Mouse (Mus musculus) liver, embryonic 15.5 days (tissue): ENCODE results near the gene Tm4sf5. TPM values are rescaled to one million over a fixed set of nuclear protein-coding genes. Genes with fewer than 3 reads are reported as not detected.
A peak's percentile ranks its signal among the peaks of the same experiment; 100 is the strongest.

ENCODE experiments used
- ATAC-seq: fragments of 200-750 bp; cut with Nextera tagmentation; 2 replicates; pipeline ENCODE4 v1.8.0; 2017; ENCODE audit warnings: moderate number of reproducible peaks, mild to moderate bottlenecking, moderate library complexity; ENCODE audit not compliant: insufficient read depth
- H3K27ac ChIP-seq: fragments of 300-500 bp; sonication (generic); replicated peaks from 2 replicates; pipeline ENCODE4 v1.5.1; 2015; ENCODE audit warnings: mild to moderate bottlenecking, inconsistent platforms
- H3K27me3 ChIP-seq: fragments of 300-500 bp; sonication (generic); 2 replicates; pipeline ENCODE4 v1.6.1; 2015; ENCODE audit warnings: mild to moderate bottlenecking, inconsistent platforms
- H3K36me3 ChIP-seq: fragments of 300-500 bp; sonication (generic); replicated peaks from 2 replicates; pipeline ENCODE4 v1.6.1; 2015; ENCODE audit warnings: moderate library complexity, mild to moderate bottlenecking, inconsistent platforms
- H3K4me1 ChIP-seq: fragments of 300-500 bp; sonication (generic); replicated peaks from 2 replicates; pipeline ENCODE4 v1.6.1; 2015; ENCODE audit warnings: inconsistent platforms
- H3K4me2 ChIP-seq: fragments of 300-500 bp; sonication (generic); 2 replicates; pipeline ENCODE4 v1.6.1; 2015; ENCODE audit warnings: moderate library complexity, mild to moderate bottlenecking, inconsistent platforms
- H3K4me3 ChIP-seq: fragments of 300-500 bp; sonication (generic); replicated peaks from 2 replicates; pipeline ENCODE4 v1.5.1; 2015; ENCODE audit warnings: mild to moderate bottlenecking, inconsistent platforms
- H3K9ac ChIP-seq: fragments of 300-500 bp; sonication (generic); 2 replicates; pipeline ENCODE4 v1.6.1; 2015; ENCODE audit warnings: moderate library complexity, mild to moderate bottlenecking, inconsistent platforms
- H3K9me3 ChIP-seq: fragments of 300-500 bp; sonication (generic); replicated peaks from 2 replicates; pipeline ENCODE4 v1.6.1; 2016; ENCODE audit warnings: inconsistent platforms
- WGBS: fragments of 180-500 bp; shearing (Covaris S2); methylation state at CpG from one replicate; pipeline ENCODE4 v1.1.7; 2015; ENCODE audit warnings: mixed read lengths; ENCODE audit not compliant: insufficient replicate concordance; 5-methylcytosine and 5-hydroxymethylcytosine counted together
- polyA plus RNA-seq: library from polyadenylated mRNA; unstranded; fragments of >200 nt; fragmentation: Nextera tagmentation; extraction: Ambion mirVana; gene quantifications from 2 replicates; pipeline ENCODE4 v1.2.1, GENCODE M21; 2015

Tm4sf5 gene
- polyA plus RNA-seq, 1 experiment from 2014 or later = 1.5 TPM

- Histone ChIP-seq H3K9ac (no peak overlapping the region), H3K4me1 (peaks cover 16% of the 10 kb centered on the region), H3K9me3 (no peaks in the 10 kb centered on the region), H3K4me3 (no peak overlapping the region), H3K27me3 (peaks cover 36% of the 10 kb centered on the region), H3K27ac (no peak overlapping the region), H3K4me2 (no peak overlapping the region), H3K36me3 (no peaks in the 10 kb centered on the region)
- ATAC-seq = no peak
- WGBS = 16% methylated on average over 19 of the region's 19 CpGs
Measured at GRCm38 (mm10) chr11:70509753-70510564, 4.9 kb downstream of the Tm4sf5 start.

GRCm38 (mm10) chr11:70511242-70511641 lies 6.2 kb downstream of the Tm4sf5 start:
- H3K4me2 ChIP-seq = no peak overlapping the region
- H3K9ac ChIP-seq = no peak overlapping the region
- 0 out of 2 replicates have a peak, but pooled peaks cover 6% of the 10 kb centered on the region for H3K4me1 ChIP-seq
- peaks cover 36% of the 10 kb centered on the region for H3K27me3 ChIP-seq
- no peak overlapping the region for H3K27ac ChIP-seq
- no peak for ATAC-seq
- no peaks in the 10 kb centered on the region for H3K9me3 ChIP-seq
- no peak overlapping the region for H3K4me3 ChIP-seq
- H3K36me3 ChIP-seq = no peaks in the 10 kb centered on the region
- WGBS = 45% methylated on average over 2 of the region's 2 CpGs

GRCm38 (mm10) chr11:70511825-70512224 lies 6.8 kb downstream of the Tm4sf5 start:
- ATAC-seq = no peak
- 0 out of 2 replicates have a peak, but pooled peaks cover 6% of the 10 kb centered on the region for H3K4me1 ChIP-seq
- H3K4me2 ChIP-seq = no peak overlapping the region
- H3K4me3 ChIP-seq = no peak overlapping the region
- 71% methylated on average over 7 of the region's 7 CpGs for WGBS
- peaks cover 36% of the 10 kb centered on the region for H3K27me3 ChIP-seq
- H3K36me3 ChIP-seq = no peaks in the 10 kb centered on the region
- no peaks in the 10 kb centered on the region for H3K9me3 ChIP-seq
- no peak overlapping the region for H3K27ac ChIP-seq
- no peak overlapping the region for H3K9ac ChIP-seq

- ATAC-seq = no peak
- Histone ChIP-seq H3K36me3 (no peaks in the 10 kb centered on the region), H3K4me1 (peaks cover 6% of the 10 kb centered on the region; the same call in 1 of the 2 replicates), H3K4me2 (no peak overlapping the region), H3K9me3 (no peaks in the 10 kb centered on the region), H3K9ac (no peak overlapping the region), H3K27ac (no peak overlapping the region), H3K4me3 (no peak overlapping the region), H3K27me3 (peaks cover 28% of the 10 kb centered on the region)
- 52% methylated on average over 7 of the region's 7 CpGs for WGBS
Measured at GRCm38 (mm10) chr11:70512709-70513342, 7.8 kb downstream of the Tm4sf5 start.

DNA sequence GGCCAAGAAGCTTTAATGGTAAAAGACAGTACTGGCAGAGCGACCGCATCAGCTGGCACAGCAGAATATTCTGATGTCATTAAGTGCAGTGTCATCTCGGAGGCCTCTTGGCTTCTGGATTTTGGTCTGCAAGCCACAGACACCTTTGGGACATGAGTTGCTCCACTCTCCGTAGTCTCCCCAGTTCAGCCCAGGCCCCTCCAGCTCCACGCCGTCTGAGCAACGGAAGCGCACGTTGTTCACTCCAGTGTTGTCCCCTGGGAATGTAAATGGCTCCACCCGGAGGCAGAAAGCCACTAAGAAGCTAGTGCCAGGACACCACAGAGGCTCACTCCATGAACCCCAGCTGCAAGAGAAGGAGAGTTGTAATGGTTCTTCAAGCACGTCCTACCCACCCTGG lies 8.5 kb downstream of the Tm4sf5 start:
- Histone ChIP-seq H3K4me3 (no peak overlapping the region), H3K4me2 (no peak overlapping the region), H3K36me3 (no peaks in the 10 kb centered on the region), H3K9me3 (no peaks in the 10 kb centered on the region), H3K9ac (no peak overlapping the region), H3K27ac (no peak overlapping the region), H3K4me1 (peaks cover 12% of the 10 kb centered on the region), H3K27me3 (peaks cover 27% of the 10 kb centered on the region)
- no peak for ATAC-seq
- 65% methylated on average over 11 of the region's 11 CpGs for WGBS

DNA sequence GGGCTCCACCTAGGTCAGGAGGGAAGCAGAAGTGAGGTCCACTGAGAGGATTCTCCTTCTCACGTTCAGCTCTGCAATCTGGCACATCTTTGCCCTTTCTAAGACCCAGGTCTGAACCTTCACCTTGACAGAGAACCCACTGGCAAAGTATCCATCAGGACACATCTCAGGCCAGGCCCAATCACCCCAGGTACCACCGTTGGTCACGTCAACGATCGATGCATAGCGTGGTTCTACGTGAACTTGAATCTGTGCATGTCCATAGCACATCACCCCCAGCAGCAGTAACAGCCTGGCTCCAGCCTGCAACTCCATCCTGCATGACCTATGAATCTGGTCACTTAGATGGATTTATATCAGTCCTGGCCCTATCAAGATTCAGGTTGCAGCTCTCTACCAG lies 9.2 kb downstream of the Tm4sf5 start, which contains the start of gene Vmo1:
Gene Vmo1 (minus strand): TSS at position 329 of the 400 bp plus-strand sequence.
- no peak for ATAC-seq
- Histone ChIP-seq H3K4me3 (no peak within 1 kb of the TSS), H3K9ac (no peak within 1 kb of the TSS), H3K4me1 (peaks cover 20% of the 10 kb centered on the region), H3K36me3 (no peaks in the 10 kb centered on the region), H3K27me3 (peaks cover 19% of the 10 kb centered on the region), H3K27ac (no peak within 1 kb of the TSS), H3K4me2 (no peak within 1 kb of the TSS), H3K9me3 (no peaks in the 10 kb centered on the region)
- WGBS = 75% methylated on average over 7 of the region's 7 CpGs

DNA sequence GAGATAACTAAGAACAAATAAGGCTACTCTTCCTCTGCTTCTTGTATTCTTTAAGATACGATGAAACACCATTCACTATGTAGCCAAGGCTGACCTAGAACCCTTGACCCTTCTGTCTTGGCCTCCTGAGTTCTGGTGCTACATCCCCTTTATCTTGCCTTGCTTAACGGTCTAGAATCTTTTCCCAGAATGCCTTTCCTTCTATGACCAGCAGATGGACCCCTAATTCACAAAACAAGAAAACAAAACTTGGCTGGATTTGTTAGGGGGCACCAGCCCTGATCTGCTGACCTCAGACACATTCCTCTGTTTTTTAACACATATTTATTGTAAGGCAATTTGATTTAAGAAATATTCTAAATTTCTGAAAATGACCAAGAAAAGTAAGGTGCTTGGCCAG lies 11.3 kb downstream of the Tm4sf5 start:
- WGBS = 15% methylated on average over 2 of the region's 2 CpGs
- H3K27me3 ChIP-seq = peaks cover 14% of the 10 kb centered on the region
- no peak overlapping the region for H3K4me3 ChIP-seq
- H3K4me2 ChIP-seq = no peak overlapping the region
- no peaks in the 10 kb centered on the region for H3K9me3 ChIP-seq
- no peak overlapping the region for H3K27ac ChIP-seq
- H3K36me3 ChIP-seq = no peaks in the 10 kb centered on the region
- ATAC-seq = no peak
- H3K9ac ChIP-seq = no peak overlapping the region
- H3K4me1 ChIP-seq = peaks cover 24% of the 10 kb centered on the region

GRCm38 (mm10) chr11:70518436-70518835 lies 13.4 kb downstream of the Tm4sf5 start:
- Histone ChIP-seq H3K9ac (no peak overlapping the region), H3K9me3 (no peaks in the 10 kb centered on the region), H3K4me2 (no peak overlapping the region), H3K4me3 (no peak overlapping the region), H3K27ac (no peak overlapping the region), H3K4me1 (peaks cover 24% of the 10 kb centered on the region), H3K36me3 (no peaks in the 10 kb centered on the region), H3K27me3 (peaks cover 14% of the 10 kb centered on the region)
- 31% methylated on average over 1 of the region's 1 CpGs for WGBS
- no peak for ATAC-seq

GRCm38 (mm10) chr11:70518923-70519322 lies 13.9 kb downstream of the Tm4sf5 start, which contains the start of gene Gltpd2:
Gene Gltpd2, plus strand, starts transcription at chr11:70519196.
- peak within 1 kb of the TSS; percentile 15; the same call in 1 of the 2 replicates for H3K9ac ChIP-seq
- peak; percentile 35 for ATAC-seq
- peaks cover 14% of the 10 kb centered on the region for H3K27me3 ChIP-seq
- no peaks in the 10 kb centered on the region for H3K36me3 ChIP-seq
- H3K9me3 ChIP-seq = no peaks in the 10 kb centered on the region
- peak within 1 kb of the TSS; percentile 42 for H3K4me3 ChIP-seq
- H3K4me2 ChIP-seq = peak within 1 kb of the TSS; percentile 57
- H3K4me1 ChIP-seq = peaks cover 24% of the 10 kb centered on the region
- 58% methylated on average over 10 of the region's 10 CpGs for WGBS
- peak within 1 kb of the TSS; percentile 20 for H3K27ac ChIP-seq

- 0 out of 2 replicates have a peak, but pooled peaks have one; percentile 3 for ATAC-seq
- Histone ChIP-seq H3K4me3 (peak overlapping the region; percentile 42), H3K4me2 (peak overlapping the region; percentile 57), H3K4me1 (peaks cover 30% of the 10 kb centered on the region), H3K27me3 (peaks cover 14% of the 10 kb centered on the region), H3K27ac (peak overlapping the region; percentile 20), H3K9ac (peak overlapping the region; percentile 15; the same call in 1 of the 2 replicates), H3K36me3 (no peaks in the 10 kb centered on the region), H3K9me3 (no peaks in the 10 kb centered on the region)
- 30% methylated on average over 41 of the region's 41 CpGs for WGBS
Measured at GRCm38 (mm10) chr11:70520178-70520769, 15.2 kb downstream of the Tm4sf5 start.
